Mouse (Mus musculus): Measurements from ENCODE around the gene Pcgf1.

Pcgf1 gene

DNA sequence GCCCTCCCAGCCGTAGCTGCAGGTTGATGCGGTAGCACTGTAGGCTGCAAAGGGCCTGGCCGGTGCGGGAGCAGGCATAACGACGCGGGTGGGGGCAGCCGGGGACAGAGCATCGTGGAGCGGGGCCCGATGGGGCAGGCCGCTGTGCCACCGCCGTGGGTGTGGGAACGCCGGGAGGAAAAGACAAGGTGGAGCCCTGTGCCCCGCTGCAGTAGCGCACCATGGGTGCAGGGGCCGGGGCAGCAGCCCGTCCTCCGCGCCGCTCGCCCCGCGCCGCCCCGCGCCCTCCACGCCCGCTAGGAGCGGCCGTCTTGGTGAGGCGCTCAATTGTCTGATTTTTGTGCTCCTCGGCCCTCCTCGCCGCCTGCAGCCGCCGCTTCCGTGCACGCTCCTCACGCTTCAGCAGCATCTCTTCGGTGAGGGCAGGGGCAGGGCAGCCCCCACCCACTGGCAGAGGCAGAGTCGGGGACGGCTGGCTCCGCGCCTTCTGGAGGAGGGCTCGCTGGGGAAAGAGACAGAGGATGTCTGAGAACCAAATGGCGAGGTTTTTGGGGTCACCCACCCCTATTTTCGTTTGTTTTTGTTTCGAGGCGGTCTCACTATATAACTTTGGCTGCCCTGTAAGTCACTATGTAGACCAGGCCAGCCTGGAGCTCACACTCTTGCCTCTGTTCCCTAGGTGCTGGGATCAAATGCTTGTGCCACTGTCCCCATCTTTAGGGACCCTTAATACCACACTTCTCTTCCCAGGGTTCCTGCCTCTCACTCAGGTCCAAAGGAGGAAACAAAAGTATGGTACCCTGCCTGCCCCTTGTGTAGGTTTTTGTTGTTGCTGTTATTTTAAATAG, 44.4 kb downstream of the Pcgf1 start:
- in situ Hi-C loops (cut with MseI, MboI) = no loop called here

DNA sequence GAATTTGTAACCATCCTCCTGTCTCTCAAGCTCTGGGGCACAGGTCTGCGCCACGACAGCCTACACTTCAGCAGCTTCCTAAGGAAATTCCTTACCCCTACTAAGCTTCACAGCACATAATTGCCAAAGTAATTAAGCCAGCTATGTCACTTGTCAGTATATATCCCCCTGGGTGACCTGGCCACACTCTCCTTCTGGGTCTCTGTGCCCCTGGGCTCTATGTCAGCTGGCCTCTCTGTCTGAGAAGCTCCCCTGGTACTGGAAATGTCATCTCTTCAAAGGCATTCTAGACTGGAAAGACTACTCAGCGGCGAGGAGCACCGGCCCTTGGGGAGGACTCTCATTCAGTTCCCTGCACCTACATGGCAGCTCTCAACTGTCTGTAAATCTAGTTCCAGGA, 45.3 kb downstream of the Pcgf1 start:
- in situ Hi-C loops (cut with MseI, MboI) = no loop called here

DNA sequence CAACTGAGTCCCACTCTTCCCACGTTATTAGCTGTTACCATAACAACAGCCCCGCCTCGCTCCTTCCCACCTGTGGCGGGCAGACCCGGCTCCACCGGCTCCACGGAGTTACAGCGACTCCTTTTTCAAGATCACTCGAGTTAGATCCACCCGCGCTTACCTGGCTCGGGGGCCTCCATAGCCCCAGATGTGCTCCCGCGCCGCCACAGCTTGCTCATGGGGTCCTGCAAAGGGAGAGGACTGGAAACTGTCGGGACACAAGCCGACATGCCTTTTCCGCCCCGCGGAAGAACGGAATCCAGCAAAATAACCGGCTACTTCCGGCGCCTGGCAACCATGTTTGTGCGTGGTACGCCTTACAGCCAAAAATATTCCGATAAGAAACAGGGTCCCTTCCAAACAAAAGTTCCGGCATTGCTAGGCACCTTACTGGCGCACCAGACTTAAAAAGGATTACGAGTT, 47.2 kb downstream of the Pcgf1 start:
- in situ Hi-C loops (cut with MseI, MboI) = no loop called here

DNA sequence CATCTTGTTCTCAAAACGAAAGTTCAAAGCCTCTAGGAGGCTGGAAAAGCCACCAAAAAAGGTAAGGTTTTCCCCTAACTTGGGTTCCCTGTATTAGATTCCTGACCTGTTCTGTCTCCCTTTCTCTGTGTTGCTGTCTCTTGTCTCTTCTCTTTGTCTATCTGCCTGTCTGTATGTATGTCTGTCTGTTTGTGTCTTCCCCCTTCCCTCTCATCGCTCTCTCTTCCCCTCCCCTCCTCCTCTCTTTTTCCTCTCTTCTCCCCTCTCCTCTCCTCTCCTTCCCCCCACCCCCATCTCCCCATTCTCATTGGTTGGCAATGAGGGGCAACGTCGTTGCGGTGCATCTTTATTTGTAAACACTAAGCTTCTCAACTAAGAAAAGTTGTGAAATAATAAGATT, 47.7 kb downstream of the Pcgf1 start, which contains the start of gene Ino80b:
Gene Ino80b (minus strand): TSS at position 101 of the 400 bp plus-strand sequence.
- in situ Hi-C loops (cut with MseI, MboI) = no loop called here

DNA sequence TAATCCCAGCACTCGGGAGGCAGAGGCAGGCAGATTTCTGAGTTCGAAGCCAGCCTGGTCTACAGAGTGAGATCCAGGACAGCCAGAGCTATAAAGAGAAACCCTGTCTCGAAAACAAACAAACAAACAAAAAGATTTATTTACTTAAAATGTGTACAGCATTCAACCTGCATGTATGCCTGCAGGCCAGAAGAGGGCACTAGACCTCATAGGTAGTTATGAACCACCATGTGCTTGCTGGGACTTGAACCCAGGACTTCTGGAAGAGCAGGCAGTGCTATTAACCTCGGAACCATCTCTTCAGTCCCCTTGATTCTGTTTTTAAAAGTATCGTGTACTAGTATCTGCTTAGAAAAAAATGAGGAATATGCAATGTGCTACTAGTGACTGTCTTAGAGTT, 49.8 kb downstream of the Pcgf1 start:
- in situ Hi-C loops (cut with MseI, MboI) = no loop called here
